Mouse (Mus musculus) liver, adult 2 months (tissue): ENCODE measurements around the gene Rcbtb2.
A peak's percentile ranks its signal among the peaks of the same experiment; 100 is the strongest.

Source experiments
- CTCF ChIP-seq: fragments of 200-500 bp; IDR thresholded peaks from 2 replicates; pipeline ENCODE4 v1.5.1; 2011; ENCODE audit warnings: low read depth, low read length, control low read depth
- POLR2A ChIP-seq: fragments of 200-500 bp; IDR thresholded peaks from 2 replicates; pipeline ENCODE4 v1.6.1; 2011; ENCODE audit warnings: low read length, control low read depth; ENCODE audit not compliant: insufficient read depth; ENCODE audit errors: extremely low read depth

DNA sequence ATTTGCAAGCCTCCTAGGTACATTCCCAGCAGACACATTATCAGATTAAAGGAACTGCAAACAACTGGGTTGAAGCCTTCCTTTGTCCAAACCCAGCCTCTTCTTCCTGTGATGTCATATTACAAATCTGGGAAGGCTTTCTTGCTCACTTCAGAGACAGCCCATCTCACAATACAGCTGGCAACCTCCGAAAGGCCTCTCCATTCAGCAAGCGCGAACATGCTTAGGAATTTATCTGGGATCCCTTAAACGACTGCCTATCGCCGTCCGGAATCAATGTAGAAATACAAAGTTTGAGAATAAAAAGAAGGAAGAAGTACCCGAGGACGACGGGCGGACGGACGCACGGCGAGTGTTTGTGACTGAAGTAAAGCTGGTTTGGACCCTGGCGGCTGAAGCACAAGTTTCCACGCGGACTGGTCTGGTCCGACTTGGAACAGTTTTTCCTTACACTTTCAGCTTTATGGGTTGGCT, 115.0 kb downstream of the Rcbtb2 start, which contains the start of gene Lpar6:
- TF ChIP-seq POLR2A (peak; percentile 76; the same call in 1 of the 2 replicates), CTCF (0 out of 2 replicates have a peak, but pooled peaks have one; percentile 13)
